Mouse (Mus musculus) retina, postnatal 1 day (tissue): ENCODE measurements around the gene Acoxl.
A peak's percentile ranks its signal among the peaks of the same experiment; 100 is the strongest.
"Not testable (repeated sequence)": the region's sequence is repeated elsewhere in the genome, so short reads cannot be mapped to it uniquely, and the experiment has no call there.

Experiments
- DNase-seq: peaks from one replicate; pipeline ENCODE4 v3.0.0-alpha.2; 2012

The Acoxl gene

DNA sequence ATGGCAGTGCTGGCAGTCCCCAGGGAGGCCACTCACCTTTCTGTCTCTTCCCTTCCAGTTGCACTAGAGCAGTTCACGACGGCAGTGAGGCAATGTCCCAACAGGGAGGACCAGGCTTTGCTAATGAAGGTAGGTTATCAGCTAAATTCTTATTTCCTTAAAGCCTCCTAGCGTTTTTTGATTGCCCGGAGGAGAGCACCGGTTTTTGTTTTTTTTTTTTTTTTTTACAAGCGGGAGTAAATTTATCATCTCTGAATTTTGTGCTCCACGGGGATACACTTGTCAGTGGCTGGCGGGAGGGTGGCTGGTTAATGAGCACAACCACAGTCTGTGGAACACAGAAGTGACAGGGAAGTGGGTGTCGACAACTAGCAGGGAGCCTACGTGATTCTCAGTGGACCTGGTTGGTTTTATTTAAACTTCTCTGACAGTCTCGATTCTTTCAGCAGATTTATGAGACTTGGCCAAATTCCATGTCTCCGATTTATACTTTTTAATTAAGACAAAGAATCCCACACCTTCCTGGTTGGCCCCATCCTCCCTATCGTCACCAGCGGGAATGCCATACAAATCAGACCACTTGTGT, 247.7 kb downstream of the Acoxl start:
- DNase-seq: no peak

DNA sequence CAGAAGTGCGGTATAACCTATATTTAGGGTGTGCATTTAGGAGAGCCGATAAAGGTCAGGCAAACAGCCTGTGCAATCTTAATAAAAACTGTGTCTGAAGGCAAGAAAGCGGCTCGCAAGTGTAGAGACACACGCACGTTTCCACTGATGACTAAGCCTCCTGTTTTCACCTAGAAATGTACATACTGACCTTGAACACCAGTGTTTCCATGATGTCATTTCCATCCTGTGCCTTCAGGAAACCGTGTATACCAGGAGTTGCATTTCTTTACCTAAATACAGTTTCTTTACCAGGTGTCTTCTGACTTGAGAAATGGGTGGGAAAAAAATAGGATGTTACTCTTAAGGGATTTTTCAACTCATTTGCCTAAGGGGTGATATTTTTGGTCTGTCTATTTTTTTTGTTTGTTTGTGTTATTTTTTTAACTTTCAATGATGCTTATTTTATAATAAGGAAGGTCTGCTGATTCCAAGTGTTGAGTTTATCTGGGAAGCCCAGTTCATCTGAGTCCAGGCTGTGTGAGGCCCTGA, 248.4 kb downstream of the Acoxl start:
- no peak for DNase-seq

DNA sequence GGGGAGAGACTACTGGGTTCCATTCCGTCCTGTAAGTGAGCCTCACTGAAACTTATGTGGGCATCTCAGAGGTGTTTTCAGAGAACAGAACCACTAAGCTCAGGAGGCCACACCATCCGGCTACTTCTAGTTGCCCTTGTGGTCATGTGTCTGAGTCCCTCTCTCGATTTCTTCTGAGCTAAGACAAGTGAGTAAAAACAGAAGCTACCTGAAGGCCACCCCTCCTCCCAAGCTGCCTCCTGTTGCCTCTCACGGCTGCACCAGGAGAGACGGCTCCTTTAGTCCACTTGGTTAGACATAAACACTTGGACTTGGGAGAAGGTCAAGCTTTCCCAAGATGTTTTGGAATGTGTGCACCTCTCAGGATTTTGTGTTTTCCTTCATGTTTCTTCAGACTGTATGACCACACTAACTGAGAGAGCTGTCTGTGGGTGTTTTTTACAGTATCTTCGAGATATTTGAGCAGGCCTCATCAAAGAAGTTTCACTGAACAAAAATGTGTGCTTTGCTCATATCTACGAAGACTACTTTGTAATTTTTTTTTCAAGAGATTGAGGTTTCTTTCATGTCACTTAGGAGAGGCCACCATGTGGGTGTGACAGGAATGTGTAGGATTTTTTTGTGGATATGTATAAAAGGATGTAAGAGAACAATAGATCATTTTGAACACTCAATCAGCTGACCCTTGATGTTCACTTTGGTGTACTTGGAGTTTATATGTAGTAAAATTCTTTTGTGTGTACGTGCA, 249.3 kb downstream of the Acoxl start:
- no peak for DNase-seq

DNA sequence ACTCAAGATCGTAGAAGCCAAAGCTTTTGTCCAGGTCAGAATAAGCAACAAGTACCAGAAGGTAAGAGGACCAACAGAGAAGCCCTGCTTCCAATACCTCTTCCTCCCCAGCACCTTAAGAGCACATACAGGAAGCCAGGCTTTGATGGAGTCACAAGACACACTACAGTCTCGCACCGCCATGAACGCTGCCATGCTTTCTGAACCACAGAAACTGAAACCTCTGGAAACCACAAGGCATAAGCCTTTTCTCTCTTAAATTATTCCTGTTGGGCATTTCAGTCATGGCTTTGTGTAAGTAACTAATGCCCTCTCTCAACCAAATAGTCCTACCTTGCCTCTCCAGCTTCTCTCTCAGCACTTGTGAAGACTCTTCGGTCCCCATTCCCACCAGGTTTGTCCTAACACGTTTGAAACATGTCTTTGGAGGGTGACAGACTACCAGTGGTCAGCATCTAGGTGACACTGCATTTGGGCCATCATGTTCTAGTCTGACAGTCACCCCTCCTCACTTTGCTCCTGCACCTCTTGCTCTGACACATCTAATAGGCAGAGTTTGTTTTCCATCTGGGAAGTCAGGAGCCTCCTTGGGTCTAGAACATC, 251.7 kb downstream of the Acoxl start:
- no peak for DNase-seq

DNA sequence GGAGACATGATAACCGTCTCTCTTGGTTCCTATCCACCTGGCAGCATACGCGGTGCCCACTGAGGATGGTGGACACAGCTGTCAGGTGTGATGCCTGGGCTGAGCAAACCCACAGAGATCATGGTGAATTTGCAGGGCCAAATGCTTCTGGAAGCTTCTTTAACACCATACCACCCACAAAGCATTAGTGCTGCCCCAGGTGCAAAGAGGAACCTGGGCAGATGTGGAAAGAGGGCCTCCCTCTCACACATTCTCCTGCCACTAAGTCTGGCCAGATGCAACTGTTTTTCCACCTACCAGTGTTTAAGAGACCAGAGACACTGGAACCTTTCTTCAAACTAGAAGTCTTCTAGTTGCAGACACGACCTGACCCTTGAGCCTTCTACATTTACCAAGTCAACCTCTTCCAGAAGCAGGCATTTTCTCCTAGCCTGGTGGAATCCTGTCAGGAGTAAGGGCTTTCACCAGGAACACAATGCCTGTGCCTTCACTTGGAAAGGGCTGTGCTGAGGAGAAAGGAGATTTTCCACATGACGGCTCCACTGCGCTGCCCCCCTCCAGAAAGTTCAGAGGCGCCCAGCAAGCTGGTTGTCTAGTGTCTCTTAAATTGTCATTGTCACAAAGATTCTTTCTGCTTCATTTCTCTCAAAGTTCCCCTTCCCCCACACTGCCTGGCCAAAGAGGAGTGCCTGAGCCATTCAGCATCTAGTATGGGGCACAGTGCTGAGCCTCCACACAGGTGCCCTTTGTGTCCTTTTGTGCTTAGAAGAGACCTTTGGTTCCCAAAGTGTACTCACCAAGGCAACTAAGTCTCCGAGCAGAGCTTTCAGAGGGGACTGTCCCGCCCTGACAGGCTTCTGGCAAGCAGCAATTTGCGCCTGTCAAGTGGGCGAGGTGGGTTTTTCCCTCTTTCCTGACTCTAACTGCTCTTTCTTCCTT, 253.0 kb downstream of the Acoxl start:
- peak; percentile 93 for DNase-seq

DNA sequence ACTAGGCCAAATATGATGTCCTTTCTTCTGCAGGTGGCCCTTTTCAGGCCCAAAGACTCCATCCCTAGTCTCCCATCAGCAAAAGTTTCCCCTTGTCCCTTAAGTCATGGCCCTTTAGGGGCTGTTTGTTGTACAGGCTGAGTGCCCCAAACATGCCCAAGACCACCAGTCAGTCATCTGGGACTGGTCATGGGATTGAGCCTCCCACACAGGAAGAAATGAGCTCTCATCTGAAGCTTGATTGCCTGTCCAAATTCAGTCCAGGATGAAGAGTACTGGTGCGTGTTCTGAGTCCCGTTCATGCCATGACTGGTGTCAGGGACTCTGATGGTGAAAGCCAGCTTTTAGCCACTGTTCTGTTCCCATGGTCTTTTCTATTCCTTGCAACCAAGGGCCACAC, 253.8 kb downstream of the Acoxl start:
- DNase-seq: no peak

DNA sequence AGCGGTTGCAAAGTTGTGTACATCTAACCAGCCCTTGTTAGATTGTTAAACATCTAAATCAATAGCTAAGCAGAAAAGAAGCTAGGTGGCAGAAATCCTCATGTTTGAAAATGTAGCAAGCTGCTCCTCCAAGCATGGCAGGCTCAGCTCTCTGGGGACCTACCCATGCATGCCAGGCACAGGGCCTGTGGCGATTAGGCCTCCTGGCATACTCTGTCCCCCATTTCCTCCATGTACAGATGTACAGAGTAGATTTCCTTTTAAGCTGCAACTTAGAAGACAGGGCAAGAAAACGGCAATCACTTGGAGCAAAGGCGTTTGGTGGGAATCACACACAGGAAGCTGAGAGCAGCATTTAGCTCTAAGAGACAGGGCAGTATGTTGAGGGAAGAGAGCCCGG, 255.5 kb downstream of the Acoxl start:
- DNase-seq: no peak

DNA sequence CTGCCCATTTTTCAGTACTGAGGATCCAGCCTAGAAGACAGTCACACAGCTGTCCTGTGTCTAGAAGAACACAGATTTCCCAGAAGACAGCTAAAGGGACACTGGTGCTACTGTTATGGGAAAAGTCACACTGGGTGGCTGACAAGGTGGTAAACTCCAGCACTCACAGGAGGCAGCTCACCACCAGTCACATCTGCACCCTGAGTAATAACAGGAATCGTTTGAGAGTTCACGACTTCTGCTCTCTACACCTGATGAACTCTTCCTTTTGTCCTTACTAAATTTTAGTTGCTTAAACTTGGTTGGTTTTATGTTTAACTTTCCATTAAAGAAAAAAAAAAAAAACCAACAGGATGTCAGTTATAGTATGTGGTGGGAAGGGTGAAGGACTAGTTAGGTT, 255.9 kb downstream of the Acoxl start:
- no peak for DNase-seq

DNA sequence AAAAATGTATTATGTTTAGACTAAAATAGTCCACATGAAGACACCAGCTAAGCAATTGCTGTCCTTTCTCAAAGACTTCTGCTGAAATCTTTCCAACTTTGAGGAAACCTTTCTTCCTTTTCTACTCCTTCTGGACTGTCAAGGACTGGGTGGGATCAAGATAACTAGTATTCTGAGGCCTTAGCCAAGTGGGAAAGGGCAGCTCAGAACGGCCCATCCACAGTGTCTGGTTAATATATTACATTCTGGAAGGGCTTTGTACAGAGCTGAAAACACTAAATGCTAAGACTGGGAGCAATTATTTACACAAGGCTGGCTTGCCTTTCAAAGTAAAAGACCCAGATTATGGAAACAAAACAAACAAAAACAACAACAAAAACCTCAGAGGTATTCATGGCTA, 256.6 kb downstream of the Acoxl start:
- DNase-seq: no peak

DNA sequence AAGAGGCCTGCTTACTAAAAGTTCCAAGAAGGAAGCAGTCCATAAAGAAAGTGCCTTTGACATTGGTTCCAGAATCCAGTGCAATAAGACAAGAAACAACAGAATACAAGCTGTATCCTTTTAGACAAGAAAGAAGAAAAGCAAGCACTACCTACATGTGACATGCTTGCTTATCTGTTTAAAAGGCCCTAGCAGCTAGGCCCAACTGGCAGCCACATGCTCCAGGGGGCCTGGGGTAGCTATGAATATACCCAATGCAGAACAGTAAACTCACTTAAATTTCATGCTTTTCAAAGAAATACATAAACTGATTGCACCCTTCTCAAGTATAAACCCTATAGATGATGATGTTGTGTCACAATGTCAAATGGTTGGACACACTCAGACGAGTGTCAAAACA, 257.4 kb downstream of the Acoxl start:
- no peak for DNase-seq

DNA sequence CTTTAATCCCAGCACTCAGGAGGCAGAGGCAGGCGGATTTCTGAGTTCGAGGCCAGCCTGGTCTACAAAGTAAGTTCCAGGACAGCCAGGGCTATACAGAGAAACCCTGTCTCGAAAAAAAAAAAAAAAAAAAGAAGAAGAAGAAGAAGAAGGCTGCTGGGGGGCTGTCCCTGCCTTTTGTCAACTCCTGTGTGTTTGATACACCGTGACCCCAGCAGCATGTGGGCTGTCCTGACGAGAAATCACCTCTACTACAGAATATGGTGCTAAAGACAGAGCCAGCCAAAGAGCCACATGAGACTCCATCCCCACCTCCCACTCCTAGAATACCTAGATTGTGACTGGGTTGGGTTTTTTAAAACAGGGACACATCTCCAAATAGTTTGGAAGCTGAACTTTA, 259.4 kb downstream of the Acoxl start:
- DNase-seq: not testable (repeated sequence)

DNA sequence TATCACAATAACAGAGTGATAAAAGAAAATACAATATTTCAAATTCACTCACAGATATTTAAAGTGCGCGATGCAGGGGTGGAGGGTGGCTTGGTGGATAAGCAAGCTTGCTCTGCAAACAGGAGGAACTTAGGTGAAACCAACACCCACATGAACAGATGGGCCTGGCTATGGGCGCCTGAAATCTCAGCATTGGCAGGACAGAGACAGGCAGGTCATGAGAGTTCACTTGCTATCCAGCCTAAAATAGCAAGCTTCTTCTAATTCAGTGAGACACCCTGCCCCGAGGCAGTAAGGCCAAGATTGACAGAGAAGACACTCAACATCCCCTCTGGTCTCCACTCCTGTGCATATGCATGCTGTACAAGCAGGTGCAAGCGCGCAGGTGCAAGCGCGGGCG, 263.4 kb downstream of the Acoxl start:
- DNase-seq: no peak

DNA sequence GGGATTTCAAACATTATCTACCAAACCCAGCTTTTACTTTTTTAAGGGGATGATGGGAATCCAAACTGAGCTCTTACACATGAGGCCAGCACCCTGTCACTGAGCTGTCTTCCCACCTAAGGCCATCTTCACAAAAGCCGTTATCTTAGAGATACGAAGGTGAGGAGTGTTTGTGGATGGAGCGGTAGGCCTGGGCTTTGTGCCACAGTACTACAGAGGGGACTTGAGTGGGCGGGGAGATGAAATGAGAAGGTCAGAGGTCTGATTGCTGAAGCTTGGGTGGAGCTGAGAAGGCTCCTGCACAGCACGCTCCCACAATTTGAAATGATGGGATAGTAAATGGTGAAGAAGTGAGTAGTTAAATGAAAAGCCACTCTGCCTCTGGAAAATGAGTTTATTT, 266.1 kb downstream of the Acoxl start:
- no peak for DNase-seq

DNA sequence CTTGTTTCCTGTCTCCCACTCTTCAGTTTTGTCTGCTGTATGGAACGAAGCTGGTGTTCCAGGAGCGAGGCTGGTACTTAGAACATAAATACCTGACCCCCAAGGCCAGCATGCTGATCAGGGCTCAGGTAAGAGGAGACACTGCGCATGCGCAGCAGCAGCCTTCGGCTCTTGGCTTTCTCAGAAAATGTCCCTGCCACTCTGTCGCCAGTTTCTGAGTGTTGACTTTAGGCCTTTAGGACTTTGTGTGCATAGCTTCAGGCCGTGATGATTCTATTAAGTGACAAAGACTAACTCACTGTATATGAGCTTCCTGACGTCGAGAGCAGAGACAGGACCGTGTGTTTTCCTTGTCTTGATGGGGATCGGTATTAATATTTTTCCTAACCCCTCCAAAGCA, 267.0 kb downstream of the Acoxl start:
- DNase-seq: no peak

DNA sequence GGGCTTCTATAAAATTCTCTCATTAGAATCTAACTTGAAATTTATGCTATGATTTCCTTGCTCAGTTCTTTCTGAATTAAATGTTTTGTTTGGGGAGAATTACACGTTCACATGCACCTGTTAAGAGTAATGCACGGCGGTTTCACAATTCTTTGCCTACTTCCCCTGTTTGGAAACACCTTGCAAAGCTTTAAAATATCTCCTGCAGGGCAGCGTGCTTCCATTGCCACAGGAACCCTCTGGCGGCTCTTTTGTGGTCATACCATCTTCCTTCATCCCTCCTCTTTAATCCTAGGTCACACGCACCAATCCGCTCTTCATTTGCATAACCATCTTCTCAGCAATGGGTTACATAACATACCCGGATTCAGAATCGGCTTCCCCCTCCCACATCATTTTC, 272.9 kb downstream of the Acoxl start:
- no peak for DNase-seq

DNA sequence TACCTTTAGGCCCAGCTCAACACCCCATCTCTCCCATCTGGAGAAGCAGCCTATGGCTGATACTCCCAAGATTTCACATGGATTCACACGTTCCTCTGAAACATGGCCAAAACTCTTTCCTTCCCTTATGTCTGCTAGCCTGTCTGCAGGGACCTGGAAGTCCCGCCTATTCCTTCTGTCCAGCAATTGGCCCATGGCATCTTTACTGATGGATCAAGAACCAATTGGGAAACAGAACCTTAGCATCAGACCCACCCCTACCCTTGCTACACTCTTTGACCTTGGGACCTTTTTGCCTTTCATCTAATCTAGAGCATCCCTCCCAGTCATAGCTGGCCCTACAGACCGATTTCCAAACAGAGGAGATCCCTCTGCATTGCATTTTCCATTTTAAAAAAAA, 275.9 kb downstream of the Acoxl start:
- DNase-seq: no peak

DNA sequence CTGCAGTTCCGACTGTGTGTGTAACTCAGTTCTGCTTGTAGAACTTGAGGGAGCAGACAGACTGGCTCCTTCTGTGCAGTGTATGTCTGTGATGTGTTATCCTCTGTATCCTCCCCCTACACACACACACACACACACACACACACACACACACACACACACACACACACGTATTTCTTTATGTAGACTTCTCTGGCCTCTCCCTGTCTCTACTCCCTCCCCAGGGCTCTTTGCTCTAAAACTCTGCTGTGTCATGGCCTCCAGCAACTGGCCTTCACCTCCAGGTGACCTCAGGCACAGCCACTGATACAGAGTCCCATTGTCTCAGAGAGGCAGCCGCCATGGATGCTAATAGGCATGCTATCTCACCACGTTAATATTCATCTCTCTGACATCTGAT, 276.9 kb downstream of the Acoxl start:
- peak; percentile 79 for DNase-seq

DNA sequence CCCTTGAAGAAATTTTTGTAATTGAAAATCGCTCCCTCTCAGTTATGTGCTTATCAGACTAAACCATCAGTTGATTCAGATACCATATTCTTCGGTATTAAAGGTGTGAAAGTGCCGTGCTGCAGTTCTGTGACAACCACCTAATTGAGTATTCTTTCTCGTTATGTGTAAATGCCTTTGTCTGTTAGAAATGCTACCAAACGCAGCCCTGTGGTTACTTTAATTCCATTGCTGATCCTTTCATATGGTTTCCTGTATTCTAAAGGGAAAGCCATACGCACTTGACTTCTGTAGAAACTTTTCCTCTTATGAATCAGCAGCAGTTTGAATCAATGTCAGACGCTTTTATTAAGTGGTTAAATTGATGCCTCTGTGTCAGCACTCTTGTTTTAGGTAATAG, 278.9 kb downstream of the Acoxl start:
- DNase-seq: no peak

DNA sequence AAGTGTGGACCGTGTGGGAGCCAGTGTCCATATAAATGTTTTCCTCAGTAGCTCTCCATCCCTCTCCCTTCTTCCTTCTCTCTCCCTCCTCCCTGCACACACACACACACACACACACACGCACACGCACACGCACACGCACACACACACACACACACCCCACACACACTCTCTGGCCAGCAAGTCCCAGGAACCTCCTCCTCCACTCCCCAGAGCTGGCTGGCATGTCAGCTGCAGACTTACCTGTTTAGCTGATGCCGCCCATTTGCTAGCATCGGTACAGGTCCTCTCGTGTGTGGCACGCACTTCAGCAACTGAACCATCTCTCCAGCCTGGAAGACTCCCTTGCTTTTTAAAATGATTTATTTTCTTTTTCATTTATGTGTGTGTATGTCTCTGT, 280.3 kb downstream of the Acoxl start:
- no peak for DNase-seq

DNA sequence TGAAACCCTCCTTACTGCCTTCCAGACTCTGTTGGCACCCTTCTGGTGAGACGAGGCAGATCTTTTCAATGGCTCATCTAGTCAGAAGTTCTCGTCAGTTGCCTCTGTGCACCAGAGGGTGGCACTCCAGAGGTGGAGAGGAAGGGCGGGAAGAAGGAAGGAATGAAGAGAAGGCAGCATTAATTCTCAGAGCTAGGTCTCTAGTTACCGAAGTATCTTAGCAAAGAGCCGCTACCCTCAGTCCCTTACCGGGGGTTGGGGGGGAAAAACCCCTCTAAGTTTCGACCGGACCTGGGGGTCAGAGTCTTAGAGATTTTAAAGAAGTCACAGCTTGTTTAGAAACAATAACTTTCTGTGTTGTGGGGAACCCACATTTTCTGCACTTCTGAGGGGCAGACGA, 283.8 kb downstream of the Acoxl start:
- DNase-seq: peak; percentile 84

DNA sequence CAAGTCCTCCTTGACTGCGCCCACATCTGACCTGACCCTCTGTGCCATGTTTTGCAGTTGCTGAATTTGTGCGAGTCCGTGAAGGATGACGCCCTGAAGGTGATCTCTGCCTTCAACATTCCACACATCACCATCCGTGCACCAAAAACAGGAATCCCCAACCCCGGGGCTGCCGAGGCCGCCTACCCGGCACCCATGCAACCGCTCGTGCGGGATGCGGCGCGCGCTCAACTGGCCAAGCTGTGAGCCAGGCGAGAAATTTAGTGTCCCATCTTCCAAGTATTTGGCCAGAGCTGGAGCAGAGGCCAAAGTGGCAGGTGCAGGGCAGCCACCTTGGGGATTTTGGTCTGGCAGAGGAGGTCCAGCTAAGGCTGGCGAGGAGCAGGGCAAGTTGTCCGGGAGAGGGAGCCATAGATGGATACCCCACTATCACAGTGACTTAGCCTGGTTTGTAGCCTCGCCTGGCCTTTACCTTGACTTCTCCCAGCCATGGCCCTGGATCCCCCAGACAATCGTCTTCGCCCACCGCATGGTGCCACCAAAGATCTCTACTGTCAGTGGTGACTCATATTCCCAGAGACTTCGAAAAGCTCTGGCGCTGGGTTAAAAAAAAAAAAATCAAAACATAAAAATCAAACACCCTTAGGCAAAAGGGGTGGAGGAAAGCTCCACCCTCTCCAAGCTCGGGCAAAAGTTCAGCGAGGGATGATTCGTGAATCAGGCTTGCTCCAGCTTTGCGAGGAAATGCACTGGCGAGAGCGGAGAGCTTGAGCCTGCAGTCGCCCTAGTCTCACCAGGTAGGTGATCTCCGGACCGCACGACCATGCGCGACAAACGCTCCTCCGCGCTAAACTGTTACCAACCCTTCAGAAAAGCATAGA, 284.5 kb downstream of the Acoxl start:
- peak; percentile 35 for DNase-seq
